Mouse (Mus musculus) CH12.LX (cell line): ENCODE data around the gene Eef1e1. TPM values are rescaled to one million over a fixed set of nuclear protein-coding genes. Genes with fewer than 3 reads are reported as not detected.

Experiments
- DNase-seq: peaks from one replicate; pipeline ENCODE4 v3.0.0-alpha.2; 2013; ENCODE audit errors: extremely low read depth
- H3K27ac ChIP-seq: 2 replicates; pipeline ENCODE4 v1.5.1; 2012; ENCODE audit warnings: low read depth, mild to moderate bottlenecking, control low read depth, moderate library complexity; ENCODE audit not compliant: insufficient read depth
- H3K27me3 ChIP-seq: replicated peaks from 2 replicates; pipeline ENCODE3; 2012; ENCODE audit warnings: inconsistent platforms
- H3K36me3 ChIP-seq, 2 experiments: replicated peaks in 1 of 2; 2 replicates each; pipeline versions ENCODE3 to v1.6.1; 2012; ENCODE audit warnings: inconsistent platforms in 1 of 2, low read length in 1 of 2, mild to moderate bottlenecking in 1 of 2, mixed read lengths in 1 of 2, moderate library complexity in 1 of 2; ENCODE audit not compliant: control insufficient read depth in 1 of 2, insufficient read depth in 1 of 2
- H3K4me1 ChIP-seq, 2 experiments: 2 replicates each; pipeline ENCODE4 v1.6.1; 2012; ENCODE audit warnings: inconsistent platforms in 1 of 2, moderate library complexity in 1 of 2; ENCODE audit not compliant: insufficient read depth in 2 of 2, control insufficient read depth in 1 of 2
- H3K4me2 ChIP-seq: 2 replicates; pipeline ENCODE4 v1.6.1; 2012; ENCODE audit warnings: low read depth, mild to moderate bottlenecking, control low read depth; ENCODE audit not compliant: poor library complexity, insufficient read depth, severe bottlenecking
- H3K4me3 ChIP-seq, 3 experiments: fragments of 150-350 bp in 1 of 3; sonication (generic) in 1 of 3; replicated peaks in 1 of 3; 2 replicates each; pipeline versions ENCODE3 to v1.5.1; 2011 to 2012; ENCODE audit warnings: low read depth in 2 of 3, low read length in 2 of 3, mild to moderate bottlenecking in 2 of 3, moderate library complexity in 2 of 3, control low read depth in 1 of 3, improper control_type of control experiment in 1 of 3, inconsistent platforms in 1 of 3, mixed read lengths in 1 of 3; ENCODE audit not compliant: poor library complexity in 1 of 3
- H3K79me2 ChIP-seq: replicated peaks from 2 replicates; pipeline ENCODE4 v1.6.1; 2012; ENCODE audit warnings: mild to moderate bottlenecking, moderate library complexity; ENCODE audit not compliant: control insufficient read depth, poor library complexity, insufficient read depth, severe bottlenecking; ENCODE audit errors: extremely low read depth
- H3K9ac ChIP-seq: 2 replicates; pipeline ENCODE4 v1.6.1; 2012; ENCODE audit warnings: low read depth, mild to moderate bottlenecking, control low read depth, moderate library complexity; ENCODE audit not compliant: insufficient read depth
- H3K9me3 ChIP-seq: replicated peaks from 2 replicates; pipeline ENCODE3; 2012; ENCODE audit warnings: low read length, inconsistent platforms, mixed read lengths
- CTCF ChIP-seq, 2 experiments: IDR thresholded peaks in 1 of 2; conservative IDR thresholded peaks in 1 of 2; 2 replicates each; pipeline ENCODE4 v1.5.1; 2011 to 2012; ENCODE audit warnings: low read depth in 2 of 2, low read length in 2 of 2, improper control_type of control experiment in 1 of 2, inconsistent platforms in 1 of 2, mild to moderate bottlenecking in 1 of 2, moderate library complexity in 1 of 2
- ELF1 ChIP-seq: IDR thresholded peaks from 2 replicates; pipeline ENCODE4 v1.6.1; 2014; ENCODE audit warnings: low read depth, mild to moderate bottlenecking, inconsistent platforms, low read length, improper control_type of control experiment
- ETS1 ChIP-seq: conservative IDR thresholded peaks from 2 replicates; pipeline ENCODE4 v1.6.1; 2012; ENCODE audit warnings: low read depth, mild to moderate bottlenecking, inconsistent platforms, low read length, improper control_type of control experiment, moderate library complexity
- GABPA ChIP-seq: IDR thresholded peaks from 2 replicates; pipeline ENCODE4 v1.6.1; 2012; ENCODE audit warnings: low read depth, low read length, improper control_type of control experiment, inconsistent platforms; ENCODE audit not compliant: insufficient replicate concordance
- HCFC1 ChIP-seq: IDR thresholded peaks from 2 replicates; pipeline ENCODE4 v1.6.1; 2012; ENCODE audit warnings: low read depth, mild to moderate bottlenecking, inconsistent platforms, low read length, improper control_type of control experiment
- IRF4 ChIP-seq: IDR thresholded peaks from 2 replicates; pipeline ENCODE4 v1.6.1; 2014; ENCODE audit warnings: low read depth, mild to moderate bottlenecking, inconsistent platforms, low read length, improper control_type of control experiment
- JUN ChIP-seq: IDR thresholded peaks from 2 replicates; pipeline ENCODE4 v1.6.1; 2011; ENCODE audit warnings: low read depth, mild to moderate bottlenecking, low read length, improper control_type of control experiment, moderate library complexity; ENCODE audit not compliant: insufficient read depth
- JUND ChIP-seq: conservative IDR thresholded peaks from 2 replicates; pipeline ENCODE4 v1.6.1; 2011; ENCODE audit warnings: low read depth, low read length, improper control_type of control experiment
- MAZ ChIP-seq: IDR thresholded peaks from 2 replicates; pipeline ENCODE4 v1.6.1; 2012; ENCODE audit warnings: low read depth, mild to moderate bottlenecking, inconsistent platforms, low read length, improper control_type of control experiment, moderate library complexity
- MEF2A ChIP-seq: IDR thresholded peaks from 2 replicates; pipeline ENCODE4 v1.6.1; 2014; ENCODE audit warnings: low read depth, mild to moderate bottlenecking, inconsistent platforms, low read length, improper control_type of control experiment, borderline replicate concordance
- MYC ChIP-seq: IDR thresholded peaks from 2 replicates; pipeline ENCODE4 v1.6.1; 2011; ENCODE audit warnings: low read depth, mild to moderate bottlenecking, improper control_type of control experiment, low read length
- NELFE ChIP-seq: IDR thresholded peaks from 2 replicates; pipeline ENCODE4 v1.6.1; 2011; ENCODE audit warnings: low read depth, low read length, improper control_type of control experiment
- NRF1 ChIP-seq: IDR thresholded peaks from 2 replicates; pipeline ENCODE4 v1.6.1; 2014; ENCODE audit warnings: low read depth, mild to moderate bottlenecking, inconsistent platforms, low read length, improper control_type of control experiment, moderate library complexity
- POLR2A ChIP-seq: IDR thresholded peaks from 2 replicates; pipeline ENCODE4 v1.6.1; 2011; ENCODE audit warnings: low read depth, mild to moderate bottlenecking, improper control_type of control experiment, low read length
- POLR2AphosphoS2 ChIP-seq: IDR thresholded peaks from 2 replicates; pipeline ENCODE4 v1.6.1; 2011; ENCODE audit warnings: low read depth, low read length, improper control_type of control experiment
- RAD21 ChIP-seq: IDR thresholded peaks from 2 replicates; pipeline ENCODE4 v1.6.1; 2011; ENCODE audit warnings: low read depth, mild to moderate bottlenecking, low read length, improper control_type of control experiment, moderate library complexity
- SIN3A ChIP-seq: IDR thresholded peaks from 2 replicates; pipeline ENCODE4 v1.6.1; 2012; ENCODE audit warnings: low read length, improper control_type of control experiment, inconsistent platforms
- SMC3 ChIP-seq: IDR thresholded peaks from 2 replicates; pipeline ENCODE4 v1.6.1; 2011; ENCODE audit warnings: low read depth, low read length, improper control_type of control experiment
- TBP ChIP-seq: conservative IDR thresholded peaks from 2 replicates; pipeline ENCODE4 v1.6.1; 2011; ENCODE audit warnings: low read depth, low read length, improper control_type of control experiment
- TCF12 ChIP-seq: IDR thresholded peaks from 2 replicates; pipeline ENCODE4 v1.6.1; 2014; ENCODE audit warnings: low read depth, mild to moderate bottlenecking, inconsistent platforms, low read length, improper control_type of control experiment
- UBTF ChIP-seq: IDR thresholded peaks from 2 replicates; pipeline ENCODE4 v1.6.1; 2012; ENCODE audit warnings: low read depth, mild to moderate bottlenecking, inconsistent platforms, low read length, improper control_type of control experiment, moderate library complexity
- USF1 ChIP-seq: IDR thresholded peaks from 2 replicates; pipeline ENCODE4 v1.6.1; 2014; ENCODE audit warnings: low read depth, mild to moderate bottlenecking, inconsistent platforms, low read length, improper control_type of control experiment
- USF2 ChIP-seq: conservative IDR thresholded peaks from 2 replicates; pipeline ENCODE4 v1.6.1; 2011; ENCODE audit warnings: low read depth, low read length, improper control_type of control experiment
- ZKSCAN1 ChIP-seq: IDR thresholded peaks from 2 replicates; pipeline ENCODE4 v1.6.1; 2012; ENCODE audit warnings: low read depth, inconsistent platforms, low read length, improper control_type of control experiment, borderline replicate concordance
- ZMIZ1 ChIP-seq: IDR thresholded peaks from 2 replicates; pipeline ENCODE4 v1.6.1; 2012; ENCODE audit warnings: low read depth, mild to moderate bottlenecking, inconsistent platforms, low read length, improper control_type of control experiment
- ZNF384 ChIP-seq: IDR thresholded peaks from 2 replicates; pipeline ENCODE4 v1.6.1; 2012; ENCODE audit warnings: low read depth, low read length, improper control_type of control experiment, inconsistent platforms
- dilution Hi-C: fragments of 300-500 bp; cut with MboI; formaldehyde crosslinking; loops from 2 replicates; pipeline ENCODE4 v1.14.3; 2020; ENCODE audit warnings: low sequenced_read_pairs; ENCODE audit not compliant: extremely low pct_unique_long_range_greater_than_20kb, extremely low pct_ligation_motif_present
- in situ Hi-C: fragments of 300-500 bp; cut with MboI; formaldehyde crosslinking; loops from 3 replicates; pipeline ENCODE4 v1.14.3; 2019; ENCODE audit warnings: low sequenced_read_pairs, low pct_ligation_motif_present, low pct_unique_long_range_greater_than_20kb, mixed read lengths
- polyA plus RNA-seq: library from polyadenylated mRNA; unstranded; fragments of >175 nt; gene quantifications from 2 replicates; pipeline ENCODE4 v1.2.1, GENCODE M21; 2012; ENCODE audit warnings: low read depth; ENCODE audit not compliant: insufficient read length
- total RNA-seq, 2 experiments: library from RNA; depleted of rRNA; stranded (reverse); fragments of 300-350 nt in 1 of 2; fragments of >200 nt in 1 of 2; gene quantifications; 2 replicates each; pipeline ENCODE4 v1.2.3; 2012 to 2014

Gene Eef1e1
- total and polyA plus RNA-seq, 3 experiments = 123 to 151 (median 148) TPM

- in situ Hi-C loops = no loop called here
- H3K9ac ChIP-seq = no peak overlapping the region
- dilution Hi-C loops = no loop called here
- H3K36me3 ChIP-seq = peaks cover 23 to 54% of the 10 kb centered on the region in 2 experiments
- H3K4me3 ChIP-seq = no peak overlapping the region
- no peak for DNase-seq
- no peaks in the 10 kb centered on the region; a peak in 1 of 4 replicates for H3K4me1 ChIP-seq
- H3K27ac ChIP-seq = no peak overlapping the region
- no peaks in the 10 kb centered on the region for H3K27me3 ChIP-seq
- no peaks in the 10 kb centered on the region for H3K9me3 ChIP-seq
- TF ChIP-seq NELFE = no peak
- no peak for TF ChIP-seq USF1
- no peak overlapping the region for H3K4me2 ChIP-seq
- no peaks in the 10 kb centered on the region for H3K79me2 ChIP-seq
Measured at GRCm38 (mm10) chr13:38640961-38641360, 17.9 kb downstream of the Eef1e1 start.

GRCm38 (mm10) chr13:38638694-38639093 is 20.2 kb downstream of the Eef1e1 start:
- no peak overlapping the region for H3K4me3 ChIP-seq
- dilution Hi-C loops = no loop called here

DNA sequence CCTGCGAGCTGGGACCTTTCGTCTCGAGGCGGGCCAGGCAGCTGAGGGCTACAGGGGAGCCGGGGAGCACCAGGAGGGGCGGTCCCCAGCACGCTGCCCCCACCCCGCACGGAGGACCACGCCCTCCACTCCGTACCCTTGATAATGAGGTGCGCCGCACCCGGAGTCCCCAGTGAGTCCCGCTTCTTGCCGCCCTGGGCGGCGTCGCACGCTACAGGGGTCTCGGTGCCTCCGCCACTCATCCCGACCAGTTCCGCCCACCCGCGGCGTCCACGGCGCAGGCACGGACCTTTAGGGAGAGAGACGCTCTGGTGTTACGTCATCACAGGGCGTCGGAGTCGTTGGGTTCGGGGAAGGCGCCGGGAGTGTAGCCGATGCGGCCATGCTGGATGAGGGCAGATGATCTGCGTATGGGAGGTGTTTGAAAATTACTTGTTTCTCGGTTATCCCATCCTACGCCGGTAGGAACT is 24.0 kb downstream of the Eef1e1 start, which contains the start of gene Bloc1s5:
TSS of gene Bloc1s5 (minus strand) at position 310 of the 470 bp plus-strand sequence.
- H3K27ac ChIP-seq = 0 out of 2 replicates have a peak within 1 kb of the TSS, but pooled peaks have one; percentile 12
- no peak for TF ChIP-seq JUND
- peak; percentile 31; the same call in 1 of the 2 replicates for TF ChIP-seq TCF12
- TF ChIP-seq USF1 = no peak
- TF ChIP-seq SIN3A = no peak
- peak; percentile 38; the same call in 1 of the 2 replicates for TF ChIP-seq GABPA
- peak; percentile 80 for TF ChIP-seq NRF1
- peak; percentile 39; the same call in 1 of the 2 replicates for TF ChIP-seq MEF2A
- TF ChIP-seq MYC = no peak
- TF ChIP-seq ETS1 = no peak
- peak; percentile 77 for TF ChIP-seq ELF1
- TF ChIP-seq TBP = 0 out of 2 replicates have a peak, but pooled peaks have one; percentile 21
- TF ChIP-seq USF2 = no peak; the same call in 1 of the 2 replicates
- no peak for TF ChIP-seq CTCF (conservative IDR thresholded peaks at IDR 0.05 in 1 of 2, IDR thresholded peaks at IDR 0.05 in 1 of 2; ENCODE audit: low read depth in 2 of 2, low read length in 2 of 2)
- TF ChIP-seq ZMIZ1 = no peak; the same call in 1 of the 2 replicates
- TF ChIP-seq RAD21 = no peak
- peak; percentile 98 for TF ChIP-seq HCFC1
- TF ChIP-seq MAZ = peak; percentile 50; the same call in 1 of the 2 replicates
- TF ChIP-seq ZNF384 = no peak
- no peak for TF ChIP-seq SMC3
- peak; percentile 78 for TF ChIP-seq IRF4
- TF ChIP-seq UBTF = no peak
- peak; percentile 81 for TF ChIP-seq POLR2A
- no peak for TF ChIP-seq JUN
- no peak for TF ChIP-seq POLR2AphosphoS2

More at GRCm38 (mm10) chr13:38638694-38639093, 20.2 kb downstream of the Eef1e1 start:
- Histone ChIP-seq H3K4me1 (peaks cover 6 to 9% of the 10 kb centered on the region in 2 experiments; a peak in 3 of 4 replicates), H3K9ac (no peak overlapping the region), H3K9me3 (no peaks in the 10 kb centered on the region), H3K4me2 (no peak overlapping the region), H3K79me2 (no peaks in the 10 kb centered on the region), H3K27ac (no peak overlapping the region), H3K27me3 (no peaks in the 10 kb centered on the region), H3K36me3 (peaks cover 5 to 32% of the 10 kb centered on the region in 2 experiments)
- no peak for DNase-seq
- in situ Hi-C loops = no loop called here
- TF ChIP-seq ZKSCAN1 = no peak

More for the DNA sequence above, 24.0 kb downstream of the Eef1e1 start, which contains the start of gene Bloc1s5:
- Histone ChIP-seq H3K36me3 (peaks cover 0 to 14% of the 10 kb centered on the region in 2 experiments), H3K4me1 (peaks cover 6 to 14% of the 10 kb centered on the region in 2 experiments; a peak in 3 of 4 replicates), H3K79me2 (no peaks in the 10 kb centered on the region), H3K27me3 (no peaks in the 10 kb centered on the region), H3K9ac (peak within 1 kb of the TSS; percentile 80), H3K4me3 (peak within 1 kb of the TSS; percentile 66 to 95 (median 89)), H3K4me2 (peak within 1 kb of the TSS; percentile 92), H3K9me3 (no peaks in the 10 kb centered on the region)
- in situ Hi-C loops (no loop called here), dilution Hi-C loops (no loop called here)
- DNase-seq = peak; percentile 95
